Mouse (Mus musculus) liver (tissue): ENCODE measurements around the gene Rer1.
A peak's percentile ranks its signal among the peaks of the same experiment; 100 is the strongest.
"Not testable (repeated sequence)": the region's sequence is repeated elsewhere in the genome, so short reads cannot be mapped to it uniquely, and the experiment has no call there.

ENCODE experiments used
- DNase-seq: peaks from one replicate; pipeline ENCODE4 v3.0.0-alpha.2; 2020; ENCODE audit warnings: mixed read lengths

Rer1 gene

GRCm38 (mm10) chr4:155113766-155114410 lies 27.7 kb upstream of the Rer1 start:
- no peak for DNase-seq

- no peak for DNase-seq
These were observed 23.3 kb upstream of the Rer1 start for GRCm38 (mm10) chr4:155109471-155109870.

DNA sequence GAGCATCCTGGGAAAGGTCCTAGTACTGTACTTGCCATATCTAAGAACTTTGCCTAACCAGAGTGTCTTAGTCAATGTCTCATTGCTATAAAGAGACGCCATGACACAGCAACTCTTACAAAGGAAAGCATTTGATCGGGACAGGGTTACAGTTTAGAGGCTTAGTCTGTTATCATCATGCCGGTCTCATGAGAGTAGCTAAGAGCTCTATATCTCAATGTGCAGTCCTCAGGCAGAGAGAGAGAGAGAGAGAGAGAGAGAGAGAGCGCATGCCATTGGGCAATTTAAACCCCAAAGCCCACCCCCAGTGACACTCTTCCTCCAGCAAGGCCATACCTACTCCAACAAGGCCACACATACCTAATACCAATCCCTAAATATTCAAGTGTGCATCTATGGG lies 21.7 kb upstream of the Rer1 start:
- DNase-seq, result no peak

GRCm38 (mm10) chr4:155098572-155098971 lies 12.4 kb upstream of the Rer1 start:
- no peak for DNase-seq

DNA sequence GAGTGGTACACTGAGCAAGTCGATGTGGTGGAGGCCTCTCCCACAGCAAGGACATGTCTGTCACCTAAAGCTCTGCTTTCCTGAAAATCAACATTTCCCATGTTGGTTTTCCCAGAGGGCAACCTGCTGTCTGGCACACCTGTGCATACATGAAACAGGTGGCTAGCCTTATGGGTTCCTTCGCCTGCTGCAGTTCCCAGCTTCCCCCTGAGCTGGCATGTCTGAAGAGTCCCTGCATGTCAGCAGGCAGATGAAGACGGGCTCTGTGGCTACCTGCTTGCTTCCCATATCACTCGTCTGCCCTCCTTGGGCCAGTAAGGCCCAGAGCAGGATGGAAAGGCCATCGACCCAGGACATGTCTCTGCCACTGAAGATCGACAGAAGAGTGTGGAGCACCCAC lies 11.3 kb upstream of the Rer1 start:
- no peak for DNase-seq

GRCm38 (mm10) chr4:155095967-155096366 lies 9.8 kb upstream of the Rer1 start:
- no peak for DNase-seq

- peak; percentile 81 for DNase-seq
These were observed 9.2 kb upstream of the Rer1 start for GRCm38 (mm10) chr4:155095238-155095900.

GRCm38 (mm10) chr4:155094565-155094964 lies 8.4 kb upstream of the Rer1 start:
- DNase-seq, result peak; percentile 61

- no peak for DNase-seq
These were observed 7.4 kb upstream of the Rer1 start for GRCm38 (mm10) chr4:155093431-155094149.

DNA sequence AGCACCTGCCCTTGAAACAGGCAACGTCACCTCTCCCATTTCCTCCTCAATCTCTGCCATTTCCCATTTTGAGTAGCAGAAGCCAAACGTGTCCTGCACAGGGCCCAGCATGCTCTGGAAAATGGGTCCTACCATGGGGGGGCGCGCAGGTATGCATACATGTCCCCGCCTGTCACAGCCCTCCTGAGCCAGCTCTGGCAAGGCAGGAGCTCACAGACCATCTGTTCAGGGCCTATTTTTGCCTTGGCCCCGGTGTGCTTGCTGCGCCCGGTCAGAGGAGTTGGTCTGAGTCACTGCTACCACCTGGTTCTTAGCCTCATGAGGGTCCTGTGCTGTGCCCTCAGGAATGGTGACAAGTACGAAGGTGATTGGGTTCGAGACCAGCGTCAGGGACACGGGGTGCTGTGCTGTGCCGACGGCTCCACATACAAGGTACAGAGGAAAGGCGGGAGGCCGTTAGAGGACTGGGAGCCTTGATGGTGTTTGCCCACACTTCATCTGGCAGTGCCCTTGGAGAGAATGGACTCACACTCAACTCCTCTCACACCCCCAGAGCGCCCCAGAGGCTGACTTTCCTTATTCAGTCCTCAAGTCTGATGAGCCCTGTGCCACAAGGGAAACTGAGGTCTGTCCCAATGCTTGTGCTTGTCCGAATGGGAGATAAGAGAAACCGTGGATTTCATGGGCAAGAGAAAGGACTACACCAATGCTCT lies 6.7 kb upstream of the Rer1 start:
- no peak for DNase-seq

- DNase-seq, result no peak
These were observed 4.7 kb upstream of the Rer1 start for GRCm38 (mm10) chr4:155090688-155091449.

DNA sequence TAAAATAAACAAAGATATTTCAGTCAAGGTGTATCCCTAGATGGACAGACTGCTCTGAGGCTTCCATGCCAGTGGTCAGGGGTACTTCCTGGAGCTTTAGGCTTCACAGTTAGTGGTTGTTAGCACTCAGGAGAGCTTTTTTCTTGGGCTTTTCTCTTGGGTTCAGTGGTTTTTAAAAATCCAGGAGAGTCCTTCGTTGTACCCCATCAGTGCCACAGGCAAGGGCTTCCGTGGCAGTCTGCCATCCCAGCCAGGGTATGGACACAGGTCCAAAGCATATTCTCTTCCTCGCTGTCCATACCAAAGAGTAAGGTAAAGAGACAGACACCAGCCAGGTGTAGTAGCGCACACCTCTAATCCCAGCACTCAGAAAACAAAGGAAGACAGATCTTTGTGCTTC lies 4.0 kb upstream of the Rer1 start:
- no peak for DNase-seq

GRCm38 (mm10) chr4:155089241-155089640 lies 3.1 kb upstream of the Rer1 start:
- no peak for DNase-seq

DNA sequence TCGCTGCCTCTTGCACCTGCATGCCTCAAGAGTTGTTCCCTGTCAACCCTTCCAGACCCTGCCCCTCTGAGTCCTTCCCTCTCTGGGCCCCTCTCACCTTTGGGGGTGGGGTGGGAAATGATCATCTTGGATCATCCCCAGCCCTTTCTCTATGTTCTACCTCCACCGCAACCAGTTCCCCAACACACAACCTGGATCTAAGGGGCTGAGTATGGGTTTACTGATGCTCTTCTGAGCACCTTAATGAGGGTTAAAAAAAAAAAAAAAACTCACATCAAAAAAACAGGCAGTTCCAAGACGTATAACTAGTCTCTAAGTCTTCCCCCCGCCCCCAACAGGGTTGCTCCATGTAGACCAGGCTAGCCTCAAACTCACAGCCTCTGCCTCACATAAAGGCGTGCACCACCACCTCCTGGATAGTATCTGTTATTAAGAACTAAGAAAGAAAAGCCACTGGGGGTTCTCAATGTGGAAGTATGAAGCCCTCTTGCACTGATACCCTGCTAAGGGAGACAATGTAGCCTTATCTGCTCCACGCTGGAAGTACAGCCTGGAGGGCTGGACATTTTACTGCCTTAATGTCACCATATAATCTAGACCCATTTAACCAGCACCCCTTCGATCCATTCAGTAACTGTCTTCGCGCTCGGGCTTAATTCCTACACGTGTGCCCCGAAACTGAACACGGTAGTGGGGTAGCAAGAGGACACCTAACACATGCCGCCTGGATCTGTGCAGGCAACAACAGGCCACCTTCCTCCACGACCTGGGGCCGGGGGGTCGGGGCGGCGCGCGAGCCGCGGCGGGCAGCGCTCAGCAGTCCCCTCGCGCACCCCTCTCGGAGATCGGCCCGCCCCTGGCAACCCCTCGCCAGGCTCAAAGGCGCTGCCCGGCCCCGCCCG lies 725 bp downstream of the Rer1 start:
- DNase-seq, result no peak

GRCm38 (mm10) chr4:155084351-155084750 lies 1.8 kb downstream of the Rer1 start:
- no peak for DNase-seq

GRCm38 (mm10) chr4:155083553-155083952 lies 2.6 kb downstream of the Rer1 start:
- no peak for DNase-seq

DNA sequence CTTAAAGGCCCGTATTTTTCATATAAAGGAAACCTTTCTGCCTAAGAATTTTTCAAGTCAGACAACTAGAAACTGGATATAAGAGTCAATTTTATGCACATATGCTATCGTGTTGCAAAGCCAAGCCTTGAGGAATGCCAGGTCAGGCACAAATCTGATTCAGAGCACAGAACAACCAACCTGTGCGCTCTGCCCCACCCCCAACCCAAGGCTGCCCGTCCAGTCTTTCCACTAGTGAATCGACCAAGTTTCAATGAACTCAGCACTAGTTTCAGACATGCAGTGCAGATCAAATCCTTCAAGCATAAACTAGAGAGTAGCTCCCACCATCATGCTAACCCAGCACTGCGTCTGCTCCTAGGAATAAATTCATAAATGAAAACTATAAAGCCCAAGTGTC lies 6.5 kb downstream of the Rer1 start:
- DNase-seq, result no peak

- not testable (repeated sequence) for DNase-seq
These were observed 7.4 kb downstream of the Rer1 start for GRCm38 (mm10) chr4:155078808-155079207.

GRCm38 (mm10) chr4:155076677-155077076 lies 9.5 kb downstream of the Rer1 start:
- DNase-seq, result no peak

GRCm38 (mm10) chr4:155075813-155076212 lies 10.4 kb downstream of the Rer1 start:
- no peak for DNase-seq

DNA sequence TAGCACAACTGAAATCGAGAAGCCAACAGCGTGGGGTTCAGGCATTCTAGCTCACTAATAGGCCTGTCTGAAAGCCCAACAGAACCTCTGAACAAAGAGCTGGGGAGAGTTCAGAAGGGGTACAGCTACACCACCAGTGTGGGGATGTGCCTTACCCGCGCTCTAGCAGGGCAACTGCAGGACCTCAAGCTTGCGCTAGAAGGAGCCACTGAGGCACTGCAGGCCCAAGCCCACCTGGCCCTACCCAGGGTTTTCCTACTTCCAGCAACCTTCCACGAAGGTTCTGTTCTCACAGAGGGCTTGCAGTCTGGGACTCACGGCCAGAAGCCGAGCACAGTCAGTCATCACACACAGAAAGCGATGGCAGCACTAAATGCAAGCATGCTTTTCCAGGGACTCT lies 11.0 kb downstream of the Rer1 start:
- no peak for DNase-seq

GRCm38 (mm10) chr4:155074418-155074817 lies 11.8 kb downstream of the Rer1 start:
- no peak for DNase-seq
